Mouse (Mus musculus) CH12.LX (cell line): ENCODE measurements around the gene Dlg2. TPM values are rescaled to one million over a fixed set of nuclear protein-coding genes. Genes with fewer than 3 reads are reported as not detected.

Experiments used
- DNase-seq: peaks from one replicate; pipeline ENCODE4 v3.0.0-alpha.2; 2013; ENCODE audit errors: extremely low read depth
- H3K27ac ChIP-seq: 2 replicates; pipeline ENCODE4 v1.5.1; 2012; ENCODE audit warnings: low read depth, mild to moderate bottlenecking, control low read depth, moderate library complexity; ENCODE audit not compliant: insufficient read depth
- H3K27me3 ChIP-seq: replicated peaks from 2 replicates; pipeline ENCODE3; 2012; ENCODE audit warnings: inconsistent platforms
- H3K36me3 ChIP-seq, 2 experiments: replicated peaks in 1 of 2; 2 replicates each; pipeline versions ENCODE3 to v1.6.1; 2012; ENCODE audit warnings: inconsistent platforms in 1 of 2, low read length in 1 of 2, mild to moderate bottlenecking in 1 of 2, mixed read lengths in 1 of 2, moderate library complexity in 1 of 2; ENCODE audit not compliant: control insufficient read depth in 1 of 2, insufficient read depth in 1 of 2
- H3K4me1 ChIP-seq, 2 experiments: 2 replicates each; pipeline ENCODE4 v1.6.1; 2012; ENCODE audit warnings: inconsistent platforms in 1 of 2, moderate library complexity in 1 of 2; ENCODE audit not compliant: insufficient read depth in 2 of 2, control insufficient read depth in 1 of 2
- H3K4me2 ChIP-seq: 2 replicates; pipeline ENCODE4 v1.6.1; 2012; ENCODE audit warnings: low read depth, mild to moderate bottlenecking, control low read depth; ENCODE audit not compliant: poor library complexity, insufficient read depth, severe bottlenecking
- H3K4me3 ChIP-seq, 3 experiments: fragments of 150-350 bp in 1 of 3; sonication (generic) in 1 of 3; replicated peaks in 1 of 3; 2 replicates each; pipeline versions ENCODE3 to v1.5.1; 2011 to 2012; ENCODE audit warnings: low read depth in 2 of 3, low read length in 2 of 3, mild to moderate bottlenecking in 2 of 3, moderate library complexity in 2 of 3, control low read depth in 1 of 3, improper control_type of control experiment in 1 of 3, inconsistent platforms in 1 of 3, mixed read lengths in 1 of 3; ENCODE audit not compliant: poor library complexity in 1 of 3
- H3K79me2 ChIP-seq: replicated peaks from 2 replicates; pipeline ENCODE4 v1.6.1; 2012; ENCODE audit warnings: mild to moderate bottlenecking, moderate library complexity; ENCODE audit not compliant: control insufficient read depth, poor library complexity, insufficient read depth, severe bottlenecking; ENCODE audit errors: extremely low read depth
- H3K9ac ChIP-seq: 2 replicates; pipeline ENCODE4 v1.6.1; 2012; ENCODE audit warnings: low read depth, mild to moderate bottlenecking, control low read depth, moderate library complexity; ENCODE audit not compliant: insufficient read depth
- H3K9me3 ChIP-seq: replicated peaks from 2 replicates; pipeline ENCODE3; 2012; ENCODE audit warnings: low read length, inconsistent platforms, mixed read lengths
- CHD1 ChIP-seq: IDR thresholded peaks from 2 replicates; pipeline ENCODE4 v1.6.1; 2012; ENCODE audit warnings: low read depth, low read length, improper control_type of control experiment, inconsistent platforms
- CHD2 ChIP-seq: IDR thresholded peaks from 2 replicates; pipeline ENCODE4 v1.6.1; 2011; ENCODE audit warnings: low read length, improper control_type of control experiment
- CTCF ChIP-seq, 2 experiments: IDR thresholded peaks in 1 of 2; conservative IDR thresholded peaks in 1 of 2; 2 replicates each; pipeline ENCODE4 v1.5.1; 2011 to 2012; ENCODE audit warnings: low read depth in 2 of 2, low read length in 2 of 2, improper control_type of control experiment in 1 of 2, inconsistent platforms in 1 of 2, mild to moderate bottlenecking in 1 of 2, moderate library complexity in 1 of 2
- E2F4 ChIP-seq: IDR thresholded peaks from 2 replicates; pipeline ENCODE4 v1.6.1; 2011; ENCODE audit warnings: low read depth, low read length, improper control_type of control experiment; ENCODE audit not compliant: insufficient replicate concordance
- EP300 ChIP-seq: IDR thresholded peaks from 2 replicates; pipeline ENCODE4 v1.6.1; 2011; ENCODE audit warnings: low read length, improper control_type of control experiment
- ETS1 ChIP-seq: conservative IDR thresholded peaks from 2 replicates; pipeline ENCODE4 v1.6.1; 2012; ENCODE audit warnings: low read depth, mild to moderate bottlenecking, inconsistent platforms, low read length, improper control_type of control experiment, moderate library complexity
- GABPA ChIP-seq: IDR thresholded peaks from 2 replicates; pipeline ENCODE4 v1.6.1; 2012; ENCODE audit warnings: low read depth, low read length, improper control_type of control experiment, inconsistent platforms; ENCODE audit not compliant: insufficient replicate concordance
- IRF4 ChIP-seq: IDR thresholded peaks from 2 replicates; pipeline ENCODE4 v1.6.1; 2014; ENCODE audit warnings: low read depth, mild to moderate bottlenecking, inconsistent platforms, low read length, improper control_type of control experiment
- JUN ChIP-seq: IDR thresholded peaks from 2 replicates; pipeline ENCODE4 v1.6.1; 2011; ENCODE audit warnings: low read depth, mild to moderate bottlenecking, low read length, improper control_type of control experiment, moderate library complexity; ENCODE audit not compliant: insufficient read depth
- JUND ChIP-seq: conservative IDR thresholded peaks from 2 replicates; pipeline ENCODE4 v1.6.1; 2011; ENCODE audit warnings: low read depth, low read length, improper control_type of control experiment
- KAT2A ChIP-seq: IDR thresholded peaks from 2 replicates; pipeline ENCODE4 v1.6.1; 2012; ENCODE audit warnings: low read length, improper control_type of control experiment, inconsistent platforms; ENCODE audit not compliant: insufficient replicate concordance
- MAFK ChIP-seq: IDR thresholded peaks from 2 replicates; pipeline ENCODE4 v1.6.1; 2011; ENCODE audit warnings: low read length, improper control_type of control experiment; ENCODE audit not compliant: insufficient replicate concordance
- MAX ChIP-seq: IDR thresholded peaks from 2 replicates; pipeline ENCODE4 v1.6.1; 2011; ENCODE audit warnings: low read length, improper control_type of control experiment
- MYC ChIP-seq: IDR thresholded peaks from 2 replicates; pipeline ENCODE4 v1.6.1; 2011; ENCODE audit warnings: low read depth, mild to moderate bottlenecking, improper control_type of control experiment, low read length
- NELFE ChIP-seq: IDR thresholded peaks from 2 replicates; pipeline ENCODE4 v1.6.1; 2011; ENCODE audit warnings: low read depth, low read length, improper control_type of control experiment
- NRF1 ChIP-seq: IDR thresholded peaks from 2 replicates; pipeline ENCODE4 v1.6.1; 2014; ENCODE audit warnings: low read depth, mild to moderate bottlenecking, inconsistent platforms, low read length, improper control_type of control experiment, moderate library complexity
- PAX5 ChIP-seq: IDR thresholded peaks from 2 replicates; pipeline ENCODE4 v1.6.1; 2012; ENCODE audit warnings: low read length, inconsistent platforms, mixed read lengths
- POLR2AphosphoS2 ChIP-seq: IDR thresholded peaks from 2 replicates; pipeline ENCODE4 v1.6.1; 2011; ENCODE audit warnings: low read depth, low read length, improper control_type of control experiment
- RCOR1 ChIP-seq: conservative IDR thresholded peaks from 2 replicates; pipeline ENCODE4 v1.6.1; 2012; ENCODE audit warnings: low read depth, mild to moderate bottlenecking, inconsistent platforms, low read length, improper control_type of control experiment
- SIN3A ChIP-seq: IDR thresholded peaks from 2 replicates; pipeline ENCODE4 v1.6.1; 2012; ENCODE audit warnings: low read length, improper control_type of control experiment, inconsistent platforms
- SMC3 ChIP-seq: IDR thresholded peaks from 2 replicates; pipeline ENCODE4 v1.6.1; 2011; ENCODE audit warnings: low read depth, low read length, improper control_type of control experiment
- TCF12 ChIP-seq: IDR thresholded peaks from 2 replicates; pipeline ENCODE4 v1.6.1; 2014; ENCODE audit warnings: low read depth, mild to moderate bottlenecking, inconsistent platforms, low read length, improper control_type of control experiment
- UBTF ChIP-seq: IDR thresholded peaks from 2 replicates; pipeline ENCODE4 v1.6.1; 2012; ENCODE audit warnings: low read depth, mild to moderate bottlenecking, inconsistent platforms, low read length, improper control_type of control experiment, moderate library complexity
- USF1 ChIP-seq: IDR thresholded peaks from 2 replicates; pipeline ENCODE4 v1.6.1; 2014; ENCODE audit warnings: low read depth, mild to moderate bottlenecking, inconsistent platforms, low read length, improper control_type of control experiment
- ZNF384 ChIP-seq: IDR thresholded peaks from 2 replicates; pipeline ENCODE4 v1.6.1; 2012; ENCODE audit warnings: low read depth, low read length, improper control_type of control experiment, inconsistent platforms
- dilution Hi-C: fragments of 300-500 bp; cut with MboI; formaldehyde crosslinking; loops from 2 replicates; pipeline ENCODE4 v1.14.3; 2020; ENCODE audit warnings: low sequenced_read_pairs; ENCODE audit not compliant: extremely low pct_unique_long_range_greater_than_20kb, extremely low pct_ligation_motif_present
- in situ Hi-C: fragments of 300-500 bp; cut with MboI; formaldehyde crosslinking; loops from 3 replicates; pipeline ENCODE4 v1.14.3; 2019; ENCODE audit warnings: low sequenced_read_pairs, low pct_ligation_motif_present, low pct_unique_long_range_greater_than_20kb, mixed read lengths
- polyA plus RNA-seq: library from polyadenylated mRNA; unstranded; fragments of >175 nt; gene quantifications from 2 replicates; pipeline ENCODE4 v1.2.1, GENCODE M21; 2012; ENCODE audit warnings: low read depth; ENCODE audit not compliant: insufficient read length
- total RNA-seq, 2 experiments: library from RNA; depleted of rRNA; stranded (reverse); fragments of 300-350 nt in 1 of 2; fragments of >200 nt in 1 of 2; gene quantifications; 2 replicates each; pipeline ENCODE4 v1.2.3; 2012 to 2014

The Dlg2 gene
- total and polyA plus RNA-seq, 3 experiments, result 0.36 TPM; not detected in 2

GRCm38 (mm10) chr7:92316389-92316788 lies 1839.9 kb downstream of the Dlg2 start:
- in situ Hi-C loops, result no loop called here
- H3K79me2 ChIP-seq, result no peaks in the 10 kb centered on the region
- H3K36me3 ChIP-seq, result no peaks in the 10 kb centered on the region
- no peak overlapping the region for H3K4me2 ChIP-seq
- no peak overlapping the region for H3K4me3 ChIP-seq
- no peak overlapping the region for H3K27ac ChIP-seq
- no peaks in the 10 kb centered on the region for H3K27me3 ChIP-seq
- no peak for TF ChIP-seq KAT2A
- no peak for TF ChIP-seq E2F4
- TF ChIP-seq, all 38 proteins: peak for 0
- DNase-seq, result no peak
- no peaks in the 10 kb centered on the region for H3K4me1 ChIP-seq
- dilution Hi-C loops, result no loop called here
- H3K9me3 ChIP-seq, result no peaks in the 10 kb centered on the region
- no peak overlapping the region for H3K9ac ChIP-seq

GRCm38 (mm10) chr7:92319469-92319868 lies 1843.0 kb downstream of the Dlg2 start:
- H3K4me1 ChIP-seq, result no peaks in the 10 kb centered on the region
- H3K36me3 ChIP-seq, result no peaks in the 10 kb centered on the region
- dilution Hi-C loops, result no loop called here
- H3K27ac ChIP-seq, result no peak overlapping the region
- TF ChIP-seq MYC, result no peak
- no peak for TF ChIP-seq EP300
- no peak for TF ChIP-seq NRF1
- no peak for TF ChIP-seq JUN
- no peak for TF ChIP-seq PAX5
- TF ChIP-seq GABPA, result no peak
- no peak for TF ChIP-seq NELFE
- no peak for TF ChIP-seq MAX
- no peak for TF ChIP-seq TCF12
- TF ChIP-seq RCOR1, result no peak
- no peak for TF ChIP-seq E2F4
- TF ChIP-seq MAFK, result no peak
- no peak for TF ChIP-seq ZNF384
- TF ChIP-seq CTCF (conservative IDR thresholded peaks at IDR 0.05 in 1 of 2, IDR thresholded peaks at IDR 0.05 in 1 of 2; ENCODE audit: low read depth in 2 of 2, low read length in 2 of 2), result no peak
- in situ Hi-C loops, result no loop called here
- no peak for DNase-seq
- H3K4me3 ChIP-seq, result no peak overlapping the region
- no peak overlapping the region for H3K9ac ChIP-seq
- H3K4me2 ChIP-seq, result no peak overlapping the region
- no peaks in the 10 kb centered on the region for H3K9me3 ChIP-seq
- no peaks in the 10 kb centered on the region for H3K79me2 ChIP-seq
- H3K27me3 ChIP-seq, result no peaks in the 10 kb centered on the region

GRCm38 (mm10) chr7:92320181-92320580 lies 1843.7 kb downstream of the Dlg2 start:
- no peak overlapping the region for H3K4me2 ChIP-seq
- H3K4me3 ChIP-seq, result no peak overlapping the region
- dilution Hi-C loops, result no loop called here
- in situ Hi-C loops, result loop anchor here (10.0 kb wide), 1 partner anchor 225 kb away; no protein-coding TSS in a partner anchor
- no peaks in the 10 kb centered on the region for H3K27me3 ChIP-seq
- no peak overlapping the region for H3K27ac ChIP-seq
- no peaks in the 10 kb centered on the region for H3K79me2 ChIP-seq
- H3K9ac ChIP-seq, result no peak overlapping the region
- no peaks in the 10 kb centered on the region for H3K36me3 ChIP-seq
- DNase-seq, result no peak
- H3K9me3 ChIP-seq, result no peaks in the 10 kb centered on the region
- no peaks in the 10 kb centered on the region for H3K4me1 ChIP-seq
- TF ChIP-seq SMC3 (no peak), ETS1 (no peak), USF1 (no peak), JUN (no peak), KAT2A (no peak), CTCF (conservative IDR thresholded peaks at IDR 0.05 in 1 of 2, IDR thresholded peaks at IDR 0.05 in 1 of 2; ENCODE audit: low read depth in 2 of 2, low read length in 2 of 2) (no peak), E2F4 (no peak), UBTF (no peak), CHD2 (no peak), GABPA (no peak), MAFK (no peak), SIN3A (no peak), POLR2AphosphoS2 (no peak), RCOR1 (no peak), CHD1 (no peak), MYC (no peak), IRF4 (no peak), ZNF384 (no peak), JUND (no peak)
